Mouse (Mus musculus): Measurements from ENCODE around the gene Ankrd13a.

Ankrd13a gene

GRCm38 (mm10) chr5:114797253-114797652 is 22.8 kb downstream of the Ankrd13a start:
- no peak for DNase-seq (ENCODE audit: low read depth, low spot score)

GRCm38 (mm10) chr5:114799848-114800247 is 25.4 kb downstream of the Ankrd13a start:
- no peak for DNase-seq (ENCODE audit: low read depth, low spot score)

- peak; percentile 62 for DNase-seq (ENCODE audit: low read depth, low spot score)
These were observed 26.6 kb downstream of the Ankrd13a start for GRCm38 (mm10) chr5:114801049-114801448.

GRCm38 (mm10) chr5:114801841-114802240 is 27.4 kb downstream of the Ankrd13a start:
- no peak for DNase-seq (ENCODE audit: low read depth, low spot score)

DNA sequence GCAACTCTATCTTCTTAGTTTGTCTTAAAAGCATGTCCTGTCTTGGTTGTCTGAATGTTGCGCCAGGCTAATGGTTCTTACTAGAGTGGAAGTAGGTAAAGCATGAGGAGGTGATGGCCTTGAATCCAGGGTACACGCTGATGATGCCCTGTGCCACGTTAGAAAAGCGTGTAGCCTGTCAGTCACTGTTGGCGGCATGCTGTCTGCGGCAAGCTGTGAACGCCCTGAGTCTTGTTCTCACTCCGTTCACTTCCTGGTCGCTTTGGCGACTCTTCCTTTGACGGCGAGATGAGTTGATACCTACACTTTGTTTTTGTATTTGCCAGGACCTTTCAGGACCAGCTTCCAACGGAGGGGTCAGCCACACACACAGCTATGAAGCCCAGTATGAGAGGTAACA is 28.8 kb downstream of the Ankrd13a start:
- DNase-seq (ENCODE audit: low read depth, low spot score): no peak

GRCm38 (mm10) chr5:114804335-114804734 is 29.9 kb downstream of the Ankrd13a start:
- DNase-seq (ENCODE audit: low read depth, low spot score): no peak

DNA sequence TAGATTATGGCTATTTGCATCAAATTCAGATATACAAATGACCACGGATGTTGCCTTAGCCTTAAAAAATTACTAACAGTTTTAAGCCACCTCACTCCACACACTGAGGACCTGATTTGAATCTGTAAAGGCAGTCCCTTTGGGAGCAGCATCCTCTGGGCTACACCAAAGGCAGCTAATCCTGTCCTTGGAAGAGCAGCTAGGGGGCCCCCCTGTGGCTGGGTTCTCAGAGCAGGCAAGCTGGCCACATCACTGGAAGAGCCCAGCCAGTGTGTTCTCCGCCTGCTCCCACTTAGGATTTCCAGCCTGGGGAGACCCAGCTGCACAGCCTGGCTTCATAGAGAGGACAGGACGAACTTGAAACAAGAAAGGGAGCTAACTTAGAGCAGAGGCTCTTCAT is 30.5 kb downstream of the Ankrd13a start:
- DNase-seq (ENCODE audit: low read depth, low spot score): peak; percentile 27

DNA sequence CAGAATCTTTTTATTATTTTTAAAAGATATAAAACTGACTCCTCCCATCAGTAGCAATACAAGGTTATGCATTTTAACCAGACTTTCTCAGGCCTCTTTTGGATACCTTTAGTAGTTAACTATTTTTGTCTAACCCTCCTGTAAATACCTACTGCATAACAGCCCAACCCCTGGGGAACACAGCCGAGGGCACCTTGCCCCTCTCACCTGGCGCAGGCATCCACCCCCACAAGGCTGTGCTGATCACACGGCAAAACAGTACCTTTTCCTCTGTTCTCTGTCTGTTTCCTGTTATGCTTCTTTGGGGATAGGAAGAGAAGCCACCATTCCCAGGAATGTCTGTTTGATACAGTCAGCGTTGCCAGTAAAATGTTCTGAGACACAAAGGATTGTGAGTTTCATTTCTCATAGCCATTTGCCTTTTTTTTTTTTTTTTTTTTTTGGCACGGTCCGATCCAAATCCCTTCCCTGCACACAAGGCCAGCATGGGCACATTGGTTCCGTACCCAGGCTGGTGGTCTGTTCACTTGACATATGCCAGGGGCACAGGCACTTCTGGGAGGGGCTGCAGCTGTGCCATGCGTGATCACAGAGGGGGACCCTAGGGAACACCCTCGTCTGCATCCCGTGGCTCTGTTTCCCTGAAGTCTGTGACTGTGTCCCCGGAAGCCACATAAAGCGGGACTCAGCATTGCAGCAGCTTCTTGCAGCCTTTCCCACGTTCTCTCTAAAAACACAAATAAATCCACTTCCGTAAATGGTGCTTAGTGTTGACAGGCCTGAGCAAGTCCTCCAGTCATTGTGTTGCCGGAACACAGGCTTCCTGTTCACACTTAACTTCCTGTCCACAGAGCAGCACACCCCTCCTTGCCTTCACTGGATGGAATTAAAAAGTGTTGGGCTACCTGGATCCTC is 31.2 kb downstream of the Ankrd13a start:
- peak; percentile 78 for DNase-seq (ENCODE audit: low read depth, low spot score)

GRCm38 (mm10) chr5:114806636-114807035 is 32.2 kb downstream of the Ankrd13a start:
- DNase-seq (ENCODE audit: low read depth, low spot score): no peak

- DNase-seq (ENCODE audit: low read depth, low spot score): no peak
These were observed 32.6 kb downstream of the Ankrd13a start for GRCm38 (mm10) chr5:114807063-114807462.

GRCm38 (mm10) chr5:114807468-114807867 is 33.0 kb downstream of the Ankrd13a start:
- DNase-seq (ENCODE audit: low read depth, low spot score): no peak

GRCm38 (mm10) chr5:114807893-114808292 is 33.4 kb downstream of the Ankrd13a start:
- DNase-seq (ENCODE audit: low read depth, low spot score): no peak

GRCm38 (mm10) chr5:114808385-114808784 is 33.9 kb downstream of the Ankrd13a start:
- no peak for DNase-seq (ENCODE audit: low read depth, low spot score)

GRCm38 (mm10) chr5:114809181-114809756 is 34.8 kb downstream of the Ankrd13a start:
- DNase-seq (ENCODE audit: low read depth, low spot score): no peak

- DNase-seq (ENCODE audit: low read depth, low spot score): no peak
These were observed 35.3 kb downstream of the Ankrd13a start for GRCm38 (mm10) chr5:114809826-114810225.

DNA sequence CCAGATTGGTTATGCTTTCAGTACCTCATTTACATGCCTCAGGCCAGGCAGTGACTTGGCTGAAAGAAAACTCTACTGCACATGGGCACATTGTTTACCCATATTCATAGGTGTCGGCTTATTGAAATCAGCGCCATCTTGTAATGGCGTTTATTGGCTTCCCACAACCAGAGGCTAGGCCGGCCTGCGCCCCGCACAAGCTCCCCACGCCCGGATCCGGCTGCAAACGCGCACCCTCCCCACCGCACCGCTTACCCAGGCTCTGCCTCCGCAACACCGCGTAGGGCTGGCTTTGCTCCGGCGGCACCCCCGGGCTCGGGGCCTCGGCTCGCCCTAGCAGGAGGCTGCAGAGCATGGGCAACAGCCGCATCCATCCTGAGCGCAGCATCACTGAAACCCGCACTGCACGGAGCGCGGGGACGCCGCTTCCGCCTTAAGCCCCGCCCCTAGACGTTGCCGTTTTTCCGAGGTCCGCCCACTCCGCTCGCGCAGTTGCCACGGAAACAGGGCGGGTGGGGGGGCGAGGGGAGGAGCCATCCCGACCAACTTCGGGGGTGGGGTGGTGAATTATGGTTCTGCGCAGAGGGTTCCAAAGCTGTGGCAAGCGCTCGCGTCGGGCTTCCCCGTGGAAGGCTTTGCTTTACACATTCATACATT is 39.2 kb downstream of the Ankrd13a start:
- peak; percentile 88 for DNase-seq (ENCODE audit: low read depth, low spot score)

- no peak for DNase-seq (ENCODE audit: low read depth, low spot score)
These were observed 42.1 kb downstream of the Ankrd13a start for GRCm38 (mm10) chr5:114816599-114816998.

DNA sequence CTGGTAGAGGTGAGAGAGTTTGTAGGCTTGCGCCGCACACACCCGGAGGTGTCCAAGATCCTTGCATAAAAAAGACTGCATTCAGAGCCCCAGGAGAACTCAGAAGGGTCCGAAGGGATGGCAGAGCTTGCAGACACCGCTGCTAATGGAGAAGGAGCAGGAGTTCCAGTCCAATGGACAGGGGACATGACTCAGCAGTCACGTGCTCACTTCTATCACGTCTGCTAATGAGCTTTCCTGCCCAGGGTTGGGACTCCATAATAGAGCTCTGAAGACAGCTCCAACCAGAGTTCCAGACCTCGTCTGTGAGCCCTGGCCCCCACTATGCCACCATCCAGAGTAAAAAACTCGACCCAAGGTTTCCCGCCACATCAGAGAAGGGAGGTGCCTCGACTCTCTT is 43.6 kb downstream of the Ankrd13a start:
- DNase-seq (ENCODE audit: low read depth, low spot score): no peak

DNA sequence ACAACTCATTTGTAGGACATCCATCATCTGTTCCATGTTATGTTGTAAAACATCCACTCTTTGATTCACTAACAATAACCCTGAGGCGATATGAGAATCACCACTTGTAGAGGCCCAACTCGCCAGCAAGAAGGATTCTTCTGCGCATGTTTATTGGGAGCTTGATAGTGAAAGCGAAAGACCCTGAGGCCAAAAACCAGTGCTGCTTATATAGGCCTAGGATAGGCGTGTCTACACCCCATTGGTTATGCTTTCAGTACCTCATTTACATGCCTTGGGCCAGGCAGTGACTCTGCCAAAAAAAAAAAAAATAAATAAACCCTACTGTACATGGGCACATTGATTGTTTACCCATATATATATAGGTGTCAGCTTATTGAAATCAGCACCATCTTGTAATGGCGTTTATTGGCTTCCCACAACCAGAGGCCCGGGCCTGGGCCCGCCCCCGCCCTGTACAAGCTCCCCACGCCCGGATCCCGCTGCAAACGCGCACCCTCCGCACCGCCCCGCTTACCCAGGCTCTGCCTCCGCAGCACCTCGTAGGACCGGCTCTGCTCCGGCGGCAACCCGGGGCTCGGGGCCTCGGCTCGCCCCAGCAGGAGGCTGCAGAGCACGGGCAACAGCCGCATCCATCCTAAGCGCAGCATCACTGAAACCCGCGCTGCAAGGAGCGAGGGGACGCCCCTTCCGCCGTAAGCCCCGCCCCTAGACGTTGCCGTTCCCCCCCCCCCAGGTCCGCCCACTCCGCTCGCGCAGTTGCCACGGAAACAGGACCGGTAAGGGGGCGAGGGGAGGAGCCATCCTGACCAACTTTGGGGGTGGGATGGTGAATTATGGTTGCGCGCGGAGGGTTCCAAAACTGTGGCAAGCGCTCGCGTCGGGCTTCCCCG is 48.6 kb downstream of the Ankrd13a start, which contains the start of gene 1500011B03Rik:
1500011B03Rik (minus strand) TSS at position 673 of the 893 bp plus-strand sequence.
- DNase-seq (ENCODE audit: low read depth, low spot score): peak; percentile 84

DNA sequence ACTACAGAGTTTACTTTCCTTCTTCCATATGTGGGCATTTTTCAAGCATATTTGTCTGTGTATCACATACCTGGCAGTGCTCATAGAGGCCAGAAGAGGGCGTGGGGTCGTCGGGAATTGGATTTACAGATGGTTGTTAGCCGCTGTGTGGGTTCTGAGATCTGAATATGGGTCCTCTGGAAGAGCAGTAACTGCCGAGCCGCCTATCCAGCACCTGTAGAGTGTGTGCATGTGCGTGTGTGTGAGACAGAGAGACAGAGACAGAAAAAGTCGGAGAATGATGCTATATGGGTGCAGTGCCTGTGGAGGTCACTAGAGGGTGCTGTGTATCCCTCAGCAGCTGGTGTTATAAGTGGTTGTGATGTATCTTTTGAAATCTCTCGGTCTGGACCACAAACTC is 49.7 kb downstream of the Ankrd13a start:
- peak; percentile 82 for DNase-seq (ENCODE audit: low read depth, low spot score)

GRCm38 (mm10) chr5:114825978-114826691 is 51.7 kb downstream of the Ankrd13a start:
- DNase-seq (ENCODE audit: low read depth, low spot score): peak; percentile 96

All from CD4-positive helper T cell, adult 2 months (primary cell).